Mouse (Mus musculus) embryonic facial prominence, embryonic 14.5 days (tissue): ENCODE results near the gene Pde1c. TPM values are rescaled to one million over a fixed set of nuclear protein-coding genes. Genes with fewer than 3 reads are reported as not detected.

Experiments used
- ATAC-seq: fragments of 200-750 bp; cut with Nextera tagmentation; 2 replicates; pipeline ENCODE4 v1.8.0; 2017; ENCODE audit warnings: low read depth, moderate number of reproducible peaks, moderate TSS enrichment
- DNase-seq: peaks from one replicate; pipeline ENCODE4 v3.0.0-alpha.2; 2015; ENCODE audit warnings: low spot score
- H3K27ac ChIP-seq: fragments of 300-500 bp; sonication (generic); replicated peaks from 2 replicates; pipeline ENCODE4 v1.5.1; 2014; ENCODE audit warnings: low read depth, mild to moderate bottlenecking, low read length, moderate library complexity
- H3K27me3 ChIP-seq: fragments of 300-500 bp; sonication (generic); replicated peaks from 2 replicates; pipeline ENCODE4 v1.6.1; 2014; ENCODE audit warnings: low read length; ENCODE audit not compliant: control insufficient read depth, insufficient read depth
- H3K36me3 ChIP-seq: fragments of 300-500 bp; sonication (generic); 2 replicates; pipeline ENCODE4 v1.6.1; 2014; ENCODE audit warnings: low read length, mixed read lengths; ENCODE audit not compliant: control insufficient read depth, insufficient read depth
- H3K4me1 ChIP-seq: fragments of 300-500 bp; sonication (generic); 2 replicates; pipeline ENCODE4 v1.6.1; 2014; ENCODE audit warnings: antibody characterized with exemption, low read length; ENCODE audit not compliant: control insufficient read depth, insufficient read depth
- H3K4me2 ChIP-seq: fragments of 300-500 bp; sonication (generic); 2 replicates; pipeline ENCODE4 v1.6.1; 2014; ENCODE audit warnings: low read depth, mild to moderate bottlenecking, low read length, moderate library complexity, mixed read lengths
- H3K4me3 ChIP-seq: fragments of 300-500 bp; sonication (generic); 2 replicates; pipeline ENCODE4 v1.5.1; 2014; ENCODE audit warnings: low read depth, mild to moderate bottlenecking, low read length
- H3K9ac ChIP-seq: fragments of 300-500 bp; sonication (generic); 2 replicates; pipeline ENCODE4 v1.6.1; 2014; ENCODE audit warnings: low read depth, mild to moderate bottlenecking, low read length, moderate library complexity, mixed read lengths
- H3K9me3 ChIP-seq: fragments of 300-500 bp; sonication (generic); 2 replicates; pipeline ENCODE4 v1.6.1; 2016; ENCODE audit warnings: low read length; ENCODE audit not compliant: control insufficient read depth
- WGBS: fragments of 180-500 bp; shearing (Covaris S2); extraction: QIAGEN DNeasy Blood & Tissue Kit; methylation state at CpG from one replicate; pipeline ENCODE4 v1.1.7; 2014; 5-methylcytosine and 5-hydroxymethylcytosine counted together
- polyA plus RNA-seq: library from polyadenylated mRNA; unstranded; fragments of >200 nt; fragmentation: Nextera tagmentation; extraction: Ambion mirVana; gene quantifications from 2 replicates; pipeline ENCODE4 v1.2.1, GENCODE M21; 2014

Pde1c gene
- polyA plus RNA-seq, 1 experiment from 2014 or later, result 4.2 TPM

- H3K27ac ChIP-seq, result no peak overlapping the region
- H3K9ac ChIP-seq, result peak overlapping the region; percentile 55
- ATAC-seq (peak; percentile 92), DNase-seq (peak; percentile 72)
- 0% methylated on average over 10 of the region's 10 CpGs for WGBS
- peaks cover 6% of the 10 kb centered on the region; the same call in 1 of the 2 replicates for H3K27me3 ChIP-seq
- no peaks in the 10 kb centered on the region for H3K9me3 ChIP-seq
- H3K4me1 ChIP-seq, result peaks cover 10% of the 10 kb centered on the region; the same call in 1 of the 2 replicates
- no peaks in the 10 kb centered on the region for H3K36me3 ChIP-seq
- peak overlapping the region; percentile 78 for H3K4me2 ChIP-seq
- H3K4me3 ChIP-seq, result peak overlapping the region; percentile 36
These were observed 206.8 kb downstream of the Pde1c start for GRCm38 (mm10) chr6:56362128-56362545.

- 3% methylated on average over 19 of the region's 19 CpGs for WGBS
- no peak for DNase-seq
- ATAC-seq, result peak; percentile 75
These were observed 207.4 kb downstream of the Pde1c start for GRCm38 (mm10) chr6:56361348-56362127.

GRCm38 (mm10) chr6:56360086-56360485, 208.8 kb downstream of the Pde1c start:
- Histone ChIP-seq H3K4me2 (peak overlapping the region; percentile 10; the same call in 1 of the 2 replicates), H3K4me1 (peaks cover 10% of the 10 kb centered on the region; the same call in 1 of the 2 replicates), H3K36me3 (no peaks in the 10 kb centered on the region), H3K27ac (no peak overlapping the region), H3K9ac (no peak overlapping the region), H3K9me3 (no peaks in the 10 kb centered on the region), H3K27me3 (peaks cover 6% of the 10 kb centered on the region; the same call in 1 of the 2 replicates), H3K4me3 (no peak overlapping the region)
- no peak for DNase-seq
- WGBS, result 59% methylated on average over 6 of the region's 6 CpGs
- ATAC-seq, result no peak

More at GRCm38 (mm10) chr6:56361348-56362127, 207.4 kb downstream of the Pde1c start:
- peak overlapping the region; percentile 78 for H3K4me2 ChIP-seq
- H3K27me3 ChIP-seq, result peaks cover 6% of the 10 kb centered on the region; the same call in 1 of the 2 replicates
- peaks cover 10% of the 10 kb centered on the region; the same call in 1 of the 2 replicates for H3K4me1 ChIP-seq
- H3K9ac ChIP-seq, result peak overlapping the region; percentile 55
- H3K9me3 ChIP-seq, result no peaks in the 10 kb centered on the region
- H3K27ac ChIP-seq, result no peak overlapping the region
- no peaks in the 10 kb centered on the region for H3K36me3 ChIP-seq
- peak overlapping the region; percentile 36 for H3K4me3 ChIP-seq

- Histone ChIP-seq H3K36me3 (no peaks in the 10 kb centered on the region), H3K4me2 (no peak overlapping the region), H3K4me3 (no peak overlapping the region), H3K27me3 (peaks cover 6% of the 10 kb centered on the region; the same call in 1 of the 2 replicates), H3K4me1 (peaks cover 10% of the 10 kb centered on the region; the same call in 1 of the 2 replicates), H3K9ac (no peak overlapping the region), H3K27ac (no peak overlapping the region), H3K9me3 (no peaks in the 10 kb centered on the region)
- DNase-seq (no peak), ATAC-seq (no peak)
- WGBS, result 72% methylated on average over 3 of the region's 3 CpGs
These were observed 209.8 kb downstream of the Pde1c start for GRCm38 (mm10) chr6:56359126-56359525.

- no peak overlapping the region for H3K27ac ChIP-seq
- H3K9ac ChIP-seq, result no peak overlapping the region
- H3K36me3 ChIP-seq, result no peaks in the 10 kb centered on the region
- WGBS, result 79% methylated on average over 3 of the region's 3 CpGs
- H3K4me3 ChIP-seq, result no peak overlapping the region
- no peaks in the 10 kb centered on the region for H3K9me3 ChIP-seq
- H3K4me2 ChIP-seq, result no peak overlapping the region
- DNase-seq, result no peak
- H3K27me3 ChIP-seq, result no peaks in the 10 kb centered on the region
- H3K4me1 ChIP-seq, result no peaks in the 10 kb centered on the region
- no peak for ATAC-seq
These were observed 221.7 kb downstream of the Pde1c start for GRCm38 (mm10) chr6:56347207-56347606.

GRCm38 (mm10) chr6:56345082-56345481, 223.8 kb downstream of the Pde1c start:
- H3K36me3 ChIP-seq, result no peaks in the 10 kb centered on the region
- H3K4me2 ChIP-seq, result no peak overlapping the region
- H3K27me3 ChIP-seq, result no peaks in the 10 kb centered on the region
- H3K4me3 ChIP-seq, result no peak overlapping the region
- H3K9ac ChIP-seq, result no peak overlapping the region
- DNase-seq (peak; percentile 68), ATAC-seq (peak; percentile 88)
- H3K27ac ChIP-seq, result no peak overlapping the region
- no peaks in the 10 kb centered on the region for H3K4me1 ChIP-seq
- 31% methylated on average over 4 of the region's 4 CpGs for whole genome bisulfite sequencing
- no peaks in the 10 kb centered on the region for H3K9me3 ChIP-seq

GRCm38 (mm10) chr6:56342005-56342404, 226.9 kb downstream of the Pde1c start:
- no peaks in the 10 kb centered on the region for H3K27me3 ChIP-seq
- H3K36me3 ChIP-seq, result no peaks in the 10 kb centered on the region
- no peak overlapping the region for H3K9ac ChIP-seq
- H3K4me1 ChIP-seq, result no peaks in the 10 kb centered on the region
- no peak overlapping the region for H3K27ac ChIP-seq
- 67% methylated on average over 1 of the region's 1 CpGs for WGBS
- H3K4me3 ChIP-seq, result no peak overlapping the region
- DNase-seq (no peak), ATAC-seq (no peak)
- no peaks in the 10 kb centered on the region for H3K9me3 ChIP-seq
- H3K4me2 ChIP-seq, result no peak overlapping the region

GRCm38 (mm10) chr6:56335811-56336446, 233.0 kb downstream of the Pde1c start:
- no peaks in the 10 kb centered on the region for H3K36me3 ChIP-seq
- no peaks in the 10 kb centered on the region for H3K27me3 ChIP-seq
- no peak overlapping the region for H3K4me3 ChIP-seq
- H3K9ac ChIP-seq, result no peak overlapping the region
- no peak overlapping the region for H3K27ac ChIP-seq
- no peaks in the 10 kb centered on the region for H3K4me1 ChIP-seq
- DNase-seq (no peak), ATAC-seq (no peak)
- H3K4me2 ChIP-seq, result no peak overlapping the region
- 72% methylated on average over 3 of the region's 3 CpGs for WGBS
- no peaks in the 10 kb centered on the region for H3K9me3 ChIP-seq
